Mouse (Mus musculus) spleen, adult 18-20 months (tissue): ENCODE measurements around the gene Ermard.

ENCODE experiments used
- DNase-seq, 2 experiments: peaks; one replicate each; pipeline ENCODE4 v3.0.0; 2022; ENCODE audit warnings: mixed read lengths in 2 of 2

Ermard gene

GRCm38 (mm10) chr17:15065391-15066024, 24.5 kb downstream of the Ermard start:
- DNase-seq = peak in 1 of 2 experiments; percentile 20

- no peak for DNase-seq
Observed at GRCm38 (mm10) chr17:15066066-15066465, 25.1 kb downstream of the Ermard start.

- no peak for DNase-seq
Observed at GRCm38 (mm10) chr17:15066911-15067310, 25.9 kb downstream of the Ermard start.

GRCm38 (mm10) chr17:15068040-15068792, 27.2 kb downstream of the Ermard start:
- DNase-seq = no peak

GRCm38 (mm10) chr17:15069124-15069523, 28.1 kb downstream of the Ermard start:
- no peak for DNase-seq

GRCm38 (mm10) chr17:15072211-15072610, 31.2 kb downstream of the Ermard start:
- DNase-seq = no peak

- DNase-seq = no peak
Observed at GRCm38 (mm10) chr17:15075033-15075432, 34.0 kb downstream of the Ermard start.

- DNase-seq = no peak
Observed at GRCm38 (mm10) chr17:15077536-15077935, 36.5 kb downstream of the Ermard start.

- DNase-seq = no peak
Observed at GRCm38 (mm10) chr17:15084226-15084848, 43.3 kb downstream of the Ermard start.

GRCm38 (mm10) chr17:15085006-15085405, 44.0 kb downstream of the Ermard start:
- no peak for DNase-seq

- DNase-seq = no peak
Observed at GRCm38 (mm10) chr17:15088166-15088565, 47.2 kb downstream of the Ermard start.

- DNase-seq = no peak
Observed at GRCm38 (mm10) chr17:15088591-15089001, 47.6 kb downstream of the Ermard start.

GRCm38 (mm10) chr17:15091739-15092138, 50.7 kb downstream of the Ermard start:
- no peak for DNase-seq

GRCm38 (mm10) chr17:15093523-15093922, 52.5 kb downstream of the Ermard start:
- no peak for DNase-seq

- no peak for DNase-seq
Observed at GRCm38 (mm10) chr17:15096853-15097252, 55.8 kb downstream of the Ermard start.

GRCm38 (mm10) chr17:15098677-15099076, 57.7 kb downstream of the Ermard start:
- DNase-seq = no peak

GRCm38 (mm10) chr17:15101355-15101754, 60.3 kb downstream of the Ermard start:
- no peak for DNase-seq

- DNase-seq = no peak
Observed at GRCm38 (mm10) chr17:15107143-15107649, 66.2 kb downstream of the Ermard start.

- no peak for DNase-seq
Observed at GRCm38 (mm10) chr17:15108473-15109441, 67.7 kb downstream of the Ermard start.

- DNase-seq = no peak
Observed at GRCm38 (mm10) chr17:15115550-15115949, 74.5 kb downstream of the Ermard start.

GRCm38 (mm10) chr17:15120096-15120495, 79.1 kb downstream of the Ermard start:
- DNase-seq = no peak

GRCm38 (mm10) chr17:15120569-15120968, 79.6 kb downstream of the Ermard start:
- DNase-seq = no peak
